Mouse (Mus musculus) ES-Bruce4 (cell line): Measurements from ENCODE around the gene Nr2f1. TPM values are rescaled to one million over a fixed set of nuclear protein-coding genes. Genes with fewer than 3 reads are reported as not detected.

Experiments used
- H3K27ac ChIP-seq: 2 replicates; pipeline ENCODE4 v1.5.1; 2012; ENCODE audit warnings: low read length, inconsistent platforms; ENCODE audit not compliant: insufficient read depth
- H3K27me3 ChIP-seq: 2 replicates; pipeline ENCODE4 v1.6.1; 2012; ENCODE audit warnings: mild to moderate bottlenecking, low read length, inconsistent platforms; ENCODE audit not compliant: control insufficient read depth, poor library complexity, insufficient read depth, severe bottlenecking
- H3K36me3 ChIP-seq: 2 replicates; pipeline ENCODE4 v1.6.1; 2012; ENCODE audit warnings: inconsistent platforms, mild to moderate bottlenecking, low read length, moderate library complexity; ENCODE audit not compliant: control insufficient read depth, poor library complexity, insufficient read depth, severe bottlenecking
- H3K4me1 ChIP-seq: one replicate; pipeline ENCODE4 v1.8.1; 2011; ENCODE audit warnings: low read length; ENCODE audit not compliant: control insufficient read depth, insufficient read depth
- H3K4me3 ChIP-seq: 2 replicates; pipeline ENCODE4 v1.5.1; 2011; ENCODE audit warnings: low read depth, mild to moderate bottlenecking, low read length
- H3K9ac ChIP-seq: 2 replicates; pipeline ENCODE4 v1.6.1; 2012; ENCODE audit warnings: low read depth, mild to moderate bottlenecking, inconsistent platforms; ENCODE audit not compliant: poor library complexity, severe bottlenecking
- H3K9me3 ChIP-seq: replicated peaks from 2 replicates; pipeline ENCODE4 v1.6.1; 2012; ENCODE audit warnings: mild to moderate bottlenecking, low read length, inconsistent platforms; ENCODE audit not compliant: control insufficient read depth, poor library complexity, insufficient read depth, severe bottlenecking
- CTCF ChIP-seq: IDR thresholded peaks from one replicate; pipeline ENCODE4 v1.8.1; 2011; ENCODE audit warnings: low read depth, low read length
- EP300 ChIP-seq: IDR thresholded peaks from 2 replicates; pipeline ENCODE4 v1.6.1; 2011; ENCODE audit warnings: low read depth, low read length; ENCODE audit not compliant: insufficient read depth
- POLR2A ChIP-seq: IDR thresholded peaks from one replicate; pipeline ENCODE4 v1.8.1; 2011; ENCODE audit warnings: low read length; ENCODE audit not compliant: insufficient read depth
- polyA plus RNA-seq: library from polyadenylated mRNA; stranded (reverse); fragments of >200 nt; gene quantifications from 2 replicates; pipeline ENCODE4 v1.2.4, GENCODE M21; 2011; ENCODE audit warnings: low read depth; ENCODE audit not compliant: missing spikeins, insufficient read depth, insufficient read length

Gene Nr2f1
- polyA plus RNA-seq, 1 experiment, result not detected

GRCm38 (mm10) chr13:78211231-78212010 lies 11.9 kb upstream of the Nr2f1 start:
- Histone ChIP-seq H3K27me3 (peaks cover 15% of the 10 kb centered on the region), H3K9ac (no peak overlapping the region), H3K27ac (no peak overlapping the region), H3K9me3 (no peaks in the 10 kb centered on the region), H3K4me1 (no peaks in the 10 kb centered on the region), H3K36me3 (no peaks in the 10 kb centered on the region), H3K4me3 (no peak overlapping the region)
- TF ChIP-seq POLR2A (no peak), EP300 (no peak), CTCF (no peak)

- H3K9ac ChIP-seq, result no peak overlapping the region
- no peaks in the 10 kb centered on the region for H3K36me3 ChIP-seq
- no peaks in the 10 kb centered on the region for H3K9me3 ChIP-seq
- H3K27ac ChIP-seq, result no peak overlapping the region
- H3K27me3 ChIP-seq, result peaks cover 17% of the 10 kb centered on the region
- no peaks in the 10 kb centered on the region for H3K4me1 ChIP-seq
- H3K4me3 ChIP-seq, result peak overlapping the region; percentile 28; the same call in 1 of the 2 replicates
- TF ChIP-seq POLR2A (no peak), CTCF (no peak), EP300 (no peak)
Observed at GRCm38 (mm10) chr13:78210748-78211089, 11.2 kb upstream of the Nr2f1 start.

- Histone ChIP-seq H3K9ac (no peak overlapping the region), H3K9me3 (no peaks in the 10 kb centered on the region), H3K27me3 (peaks cover 19% of the 10 kb centered on the region), H3K36me3 (no peaks in the 10 kb centered on the region), H3K4me3 (peak overlapping the region; percentile 28), H3K4me1 (no peaks in the 10 kb centered on the region), H3K27ac (no peak overlapping the region)
- TF ChIP-seq POLR2A (no peak), EP300 (no peak), CTCF (no peak)
Observed at GRCm38 (mm10) chr13:78210029-78210747, 10.6 kb upstream of the Nr2f1 start.

GRCm38 (mm10) chr13:78209611-78210028 lies 10.1 kb upstream of the Nr2f1 start:
- Histone ChIP-seq H3K27ac (no peak overlapping the region), H3K4me3 (no peak overlapping the region; the same call in 1 of the 2 replicates), H3K9me3 (no peaks in the 10 kb centered on the region), H3K36me3 (no peaks in the 10 kb centered on the region), H3K4me1 (no peaks in the 10 kb centered on the region), H3K9ac (no peak overlapping the region), H3K27me3 (peaks cover 22% of the 10 kb centered on the region)
- TF ChIP-seq EP300 (no peak), CTCF (no peak), POLR2A (no peak)

- Histone ChIP-seq H3K9me3 (no peaks in the 10 kb centered on the region), H3K4me3 (no peak overlapping the region), H3K36me3 (no peaks in the 10 kb centered on the region), H3K27ac (no peak overlapping the region), H3K27me3 (peaks cover 25% of the 10 kb centered on the region), H3K4me1 (no peaks in the 10 kb centered on the region), H3K9ac (no peak overlapping the region)
- TF ChIP-seq POLR2A, result no peak
- TF ChIP-seq EP300, result no peak
- no peak for TF ChIP-seq CTCF
Observed at GRCm38 (mm10) chr13:78208689-78209410, 9.3 kb upstream of the Nr2f1 start.
